Mouse (Mus musculus): ENCODE data around the gene AU022252. TPM values are rescaled to one million over a fixed set of nuclear protein-coding genes. Genes with fewer than 3 reads are reported as not detected.
A peak's percentile ranks its signal among the peaks of the same experiment; 100 is the strongest.

AU022252 gene
- polyA plus RNA-seq, 1 experiment from 2014 or later, result 32.0 TPM

DNA sequence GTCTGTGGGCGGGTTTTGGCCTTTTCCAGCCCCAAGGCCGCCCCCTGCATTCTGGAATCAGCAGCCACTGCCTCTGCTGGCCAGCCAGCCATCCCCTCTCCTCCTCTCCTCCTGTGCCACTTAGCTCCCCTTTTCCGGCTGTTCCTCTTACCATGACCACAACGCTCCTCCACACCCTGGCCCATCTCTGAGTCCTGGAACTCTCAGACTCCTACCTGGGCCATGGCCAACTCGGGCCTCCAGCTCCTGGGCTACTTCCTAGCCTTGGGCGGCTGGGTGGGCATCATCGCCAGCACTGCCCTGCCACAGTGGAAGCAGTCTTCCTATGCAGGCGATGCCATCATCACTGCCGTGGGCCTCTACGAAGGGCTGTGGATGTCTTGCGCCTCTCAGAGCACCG, 22.8 kb upstream of the AU022252 start, which contains the start of gene Cldn19:
Gene Cldn19, plus strand, starts transcription at position 64 of the 400 bp plus-strand sequence.
- no peak within 1 kb of the TSS for H3K9ac ChIP-seq

DNA sequence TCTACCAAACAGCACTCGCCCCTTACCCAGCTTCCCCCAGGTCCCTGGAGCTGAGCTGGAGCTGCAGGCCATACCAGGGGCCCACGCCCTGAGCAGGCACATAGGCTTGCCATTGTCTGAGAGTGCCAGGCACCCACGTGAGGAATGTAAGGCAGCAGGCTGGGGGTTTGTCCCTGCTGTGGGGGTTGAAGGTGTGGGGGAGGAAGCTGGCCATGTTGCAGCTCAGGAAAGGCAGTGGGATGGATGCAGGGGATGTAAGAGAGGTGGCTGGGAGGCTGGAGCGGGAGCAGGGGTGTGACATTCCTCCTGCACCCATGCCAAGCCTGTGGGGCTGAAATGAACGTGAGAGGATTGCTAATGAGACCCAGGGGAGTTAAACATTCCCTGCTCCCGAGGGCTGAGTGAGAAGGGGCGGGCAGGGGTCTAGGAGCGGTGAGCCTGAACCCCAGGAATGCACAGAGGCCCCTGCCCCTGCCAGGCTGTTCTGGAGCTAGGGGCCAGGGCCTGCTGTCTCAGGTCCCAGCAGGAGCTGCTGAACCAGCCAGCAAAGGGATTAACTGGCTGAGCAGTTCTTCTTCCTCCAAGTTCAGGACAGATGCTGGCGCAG, 21.6 kb upstream of the AU022252 start:
- Histone ChIP-seq H3K36me3 (no peaks in the 10 kb centered on the region), H3K9ac (no peak overlapping the region), H3K4me3 (replicated peaks) (no peak overlapping the region), H3K4me1 (peaks cover 20% of the 10 kb centered on the region), H3K4me2 (replicated peaks) (no peak overlapping the region), H3K27ac (replicated peaks) (peak overlapping the region; percentile 60; the same call in 1 of the 2 replicates), H3K27me3 (no peaks in the 10 kb centered on the region), H3K9me3 (replicated peaks) (no peaks in the 10 kb centered on the region)
- ATAC-seq (ENCODE audit: insufficient number of reproducible peaks, low FRiP score, low TSS enrichment, low read depth), result 0 out of 2 replicates have a peak, but pooled peaks have one; percentile 16
- WGBS, result 19% methylated on average over 9 of the region's 9 CpGs

More for the DNA sequence above, 22.8 kb upstream of the AU022252 start, which contains the start of gene Cldn19:
- ATAC-seq (ENCODE audit: insufficient number of reproducible peaks, low FRiP score, low TSS enrichment, low read depth), result no peak
- H3K9me3 ChIP-seq (replicated peaks), result no peaks in the 10 kb centered on the region
- H3K36me3 ChIP-seq, result no peaks in the 10 kb centered on the region
- H3K4me3 ChIP-seq (replicated peaks), result no peak within 1 kb of the TSS
- peaks cover 20% of the 10 kb centered on the region for H3K4me1 ChIP-seq
- peak within 1 kb of the TSS; percentile 60; the same call in 1 of the 2 replicates for H3K27ac ChIP-seq (replicated peaks)
- H3K27me3 ChIP-seq, result no peaks in the 10 kb centered on the region
- WGBS, result 75% methylated on average over 12 of the region's 12 CpGs
- no peak within 1 kb of the TSS for H3K4me2 ChIP-seq (replicated peaks)

DNA sequence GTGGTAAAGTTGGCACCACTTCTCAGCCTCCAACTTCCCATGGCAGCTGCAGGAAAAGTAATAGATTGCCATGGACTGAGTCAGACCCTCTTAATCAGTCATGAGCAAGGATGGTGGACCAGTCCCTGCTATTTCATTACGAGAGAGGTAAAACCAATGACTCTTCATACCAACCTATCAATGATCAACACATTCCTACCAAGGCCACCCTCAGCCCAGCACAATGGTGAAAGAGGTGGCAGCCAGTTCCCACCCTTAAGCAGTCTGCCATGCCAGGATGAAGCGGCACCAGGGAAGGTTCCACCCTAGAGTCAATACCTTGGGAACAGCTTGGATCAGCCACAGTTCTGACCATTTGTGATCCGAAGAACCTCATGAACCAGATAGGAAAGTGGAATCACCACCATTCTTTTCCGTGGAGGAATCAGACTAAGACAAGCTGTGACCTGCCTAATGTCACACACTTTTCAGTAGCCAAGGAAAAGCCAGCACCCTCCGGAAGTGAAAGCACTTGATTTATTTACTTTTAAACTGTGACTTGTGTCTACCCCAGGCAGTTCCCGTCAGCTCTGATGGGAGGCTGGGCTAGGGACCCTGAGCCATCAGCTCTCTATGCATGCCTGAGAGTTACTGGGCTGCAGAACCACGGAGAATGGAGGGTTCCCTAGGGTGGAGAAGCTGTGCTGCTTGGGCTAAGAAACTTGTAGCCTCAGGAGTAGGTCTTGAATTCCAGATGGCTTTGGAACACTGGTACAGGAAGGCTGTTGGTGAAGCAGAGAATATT, 19.7 kb upstream of the AU022252 start:
- no peak overlapping the region for H3K9ac ChIP-seq
- no peaks in the 10 kb centered on the region for H3K9me3 ChIP-seq (replicated peaks)
- no peak for ATAC-seq (ENCODE audit: insufficient number of reproducible peaks, low FRiP score, low TSS enrichment, low read depth)
- no peaks in the 10 kb centered on the region for H3K27me3 ChIP-seq
- H3K36me3 ChIP-seq, result peaks cover 14% of the 10 kb centered on the region; the same call in 1 of the 2 replicates
- H3K4me3 ChIP-seq (replicated peaks), result no peak overlapping the region
- H3K27ac ChIP-seq (replicated peaks), result no peak overlapping the region
- peaks cover 27% of the 10 kb centered on the region for H3K4me1 ChIP-seq
- WGBS, result 57% methylated on average over 7 of the region's 7 CpGs
- no peak overlapping the region for H3K4me2 ChIP-seq (replicated peaks)

DNA sequence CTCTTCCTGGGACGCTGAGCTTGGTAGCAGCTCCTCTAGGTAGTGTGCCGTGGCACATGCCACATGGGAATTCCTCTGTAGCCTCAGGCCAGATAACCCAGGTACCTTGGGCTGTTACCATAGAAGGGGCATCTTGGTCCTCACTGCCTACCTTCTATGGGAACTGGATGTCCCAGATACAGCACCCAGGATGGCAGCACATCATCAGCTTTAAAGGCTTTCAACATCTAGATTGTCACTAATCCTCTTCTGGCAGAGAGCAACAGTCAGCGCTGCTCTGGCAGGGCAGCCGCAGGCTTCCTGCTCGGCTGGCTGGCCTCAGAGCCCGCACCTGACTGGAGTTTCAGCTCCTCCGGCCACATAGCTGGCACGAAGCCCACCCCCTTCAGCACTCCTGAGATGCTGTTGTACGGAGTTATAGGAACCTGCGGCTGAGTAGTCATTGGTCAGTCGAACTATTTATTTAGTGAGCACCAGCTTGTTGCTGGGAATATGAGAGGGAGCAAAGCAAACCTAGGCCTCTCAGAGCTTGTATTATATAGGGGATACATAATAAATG, 16.0 kb upstream of the AU022252 start:
- 70% methylated on average over 11 of the region's 11 CpGs for WGBS
- peaks cover 47% of the 10 kb centered on the region for H3K36me3 ChIP-seq
- ATAC-seq (ENCODE audit: insufficient number of reproducible peaks, low FRiP score, low TSS enrichment, low read depth), result no peak

DNA sequence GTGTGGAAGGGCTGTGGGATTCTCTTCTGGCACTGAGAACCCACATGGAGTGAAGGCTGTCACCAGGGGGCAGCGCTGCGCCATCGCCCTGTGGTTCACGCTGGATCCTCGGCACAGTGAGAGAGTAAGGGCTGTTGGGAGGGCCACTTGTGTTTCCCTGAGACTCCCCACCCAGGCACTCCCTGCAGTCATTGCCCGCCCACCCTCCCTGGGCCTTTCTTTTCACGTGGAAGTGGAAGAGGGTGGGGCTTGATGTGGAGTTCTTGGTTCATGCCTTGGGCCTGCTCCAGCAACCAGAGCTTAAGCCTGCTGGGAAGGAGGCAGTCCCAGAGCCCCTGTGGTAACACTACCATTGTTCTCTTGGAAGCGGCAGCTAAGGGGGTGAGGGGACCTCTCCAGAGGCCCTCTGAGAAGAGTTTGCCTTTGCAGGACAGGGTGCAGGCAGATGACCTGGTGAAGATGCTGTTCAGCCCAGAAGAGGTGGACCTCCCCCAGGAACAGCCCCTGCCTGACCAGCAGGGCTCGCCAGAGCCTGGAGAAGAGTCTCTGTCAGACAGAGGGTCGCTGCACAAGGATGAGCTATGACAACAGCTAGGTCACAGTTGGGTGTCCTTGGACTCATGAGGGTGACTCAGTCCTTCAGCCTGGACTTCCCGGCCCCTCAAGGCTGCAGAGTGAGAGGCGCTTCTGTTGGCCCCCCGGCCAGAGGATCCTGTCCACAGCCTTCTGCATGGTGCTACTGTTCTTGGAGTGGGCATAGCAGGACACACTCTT, 15.1 kb upstream of the AU022252 start:
- Histone ChIP-seq H3K9me3 (replicated peaks) (no peaks in the 10 kb centered on the region), H3K4me2 (replicated peaks) (no peak overlapping the region), H3K36me3 (peaks cover 50% of the 10 kb centered on the region), H3K27me3 (no peaks in the 10 kb centered on the region), H3K9ac (no peak overlapping the region), H3K4me3 (replicated peaks) (no peak overlapping the region), H3K4me1 (peaks cover 14% of the 10 kb centered on the region), H3K27ac (replicated peaks) (peak overlapping the region; percentile 8; the same call in 1 of the 2 replicates)
- peak; percentile 63 for ATAC-seq (ENCODE audit: insufficient number of reproducible peaks, low FRiP score, low TSS enrichment, low read depth)
- WGBS, result 35% methylated on average over 13 of the region's 13 CpGs

More for the DNA sequence above, 16.0 kb upstream of the AU022252 start:
- no peaks in the 10 kb centered on the region for H3K9me3 ChIP-seq (replicated peaks)
- peaks cover 17% of the 10 kb centered on the region for H3K4me1 ChIP-seq
- no peak overlapping the region for H3K4me2 ChIP-seq (replicated peaks)
- H3K27ac ChIP-seq (replicated peaks), result no peak overlapping the region
- no peak overlapping the region for H3K4me3 ChIP-seq (replicated peaks)
- no peak overlapping the region for H3K9ac ChIP-seq
- no peaks in the 10 kb centered on the region for H3K27me3 ChIP-seq

DNA sequence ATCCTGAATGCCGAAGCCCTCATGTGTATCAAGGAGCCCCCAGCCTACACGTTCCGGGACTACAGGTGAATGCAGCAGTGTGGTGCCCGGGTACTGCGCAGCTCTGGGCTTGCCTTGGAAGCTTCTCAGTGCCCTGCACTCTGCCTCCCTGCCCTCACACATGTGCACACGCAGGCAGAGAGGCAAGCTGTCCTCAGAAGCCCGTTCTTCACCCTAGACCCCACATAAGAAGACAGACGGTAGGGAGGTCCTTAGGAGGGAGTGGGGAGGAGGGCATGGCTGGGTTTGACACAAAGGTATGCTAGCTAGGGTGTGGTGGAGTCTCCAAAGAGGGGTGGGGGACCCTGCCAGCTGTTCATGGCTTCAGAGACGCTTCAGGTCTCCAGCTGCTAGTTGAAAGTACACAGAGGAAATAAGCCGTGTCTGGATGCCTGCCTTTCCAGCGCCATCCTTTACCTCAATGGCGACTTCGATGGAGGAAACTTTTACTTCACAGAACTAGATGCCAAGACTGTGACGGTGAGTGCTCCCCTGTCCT, 14.2 kb upstream of the AU022252 start:
- ATAC-seq (ENCODE audit: insufficient number of reproducible peaks, low FRiP score, low TSS enrichment, low read depth), result no peak
- Histone ChIP-seq H3K4me3 (replicated peaks) (no peak overlapping the region), H3K4me1 (peaks cover 14% of the 10 kb centered on the region), H3K9ac (no peak overlapping the region), H3K36me3 (peaks cover 59% of the 10 kb centered on the region), H3K9me3 (replicated peaks) (no peaks in the 10 kb centered on the region), H3K4me2 (replicated peaks) (no peak overlapping the region), H3K27ac (replicated peaks) (no peak overlapping the region), H3K27me3 (no peaks in the 10 kb centered on the region)
- WGBS, result 72% methylated on average over 14 of the region's 14 CpGs

DNA sequence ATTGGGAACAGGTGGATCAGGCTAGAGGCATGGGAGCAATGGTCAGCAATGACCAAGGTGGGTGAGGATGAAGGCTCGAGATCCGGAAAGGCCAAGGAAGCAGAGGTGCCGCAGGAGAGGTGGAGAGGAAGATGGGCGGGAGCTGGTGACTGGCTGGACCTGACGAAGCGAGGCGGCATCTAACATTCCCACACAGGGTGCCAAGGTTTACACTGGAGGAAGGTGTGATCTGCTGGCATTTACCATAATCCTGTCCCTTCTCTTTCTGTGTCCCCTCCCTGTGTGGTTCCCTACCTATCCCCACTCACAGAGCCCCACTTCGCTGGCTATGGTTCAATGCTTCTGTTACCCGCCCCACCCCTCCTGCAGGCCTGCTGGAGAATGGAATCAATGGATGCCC, 13.4 kb upstream of the AU022252 start:
- H3K4me3 ChIP-seq (replicated peaks), result no peak overlapping the region
- whole genome bisulfite sequencing, result 91% methylated on average over 9 of the region's 9 CpGs
- peaks cover 14% of the 10 kb centered on the region for H3K4me1 ChIP-seq
- H3K27ac ChIP-seq (replicated peaks), result no peak overlapping the region
- H3K9me3 ChIP-seq (replicated peaks), result no peaks in the 10 kb centered on the region
- ATAC-seq (ENCODE audit: insufficient number of reproducible peaks, low FRiP score, low TSS enrichment, low read depth), result no peak
- H3K4me2 ChIP-seq (replicated peaks), result no peak overlapping the region
- H3K36me3 ChIP-seq, result peaks cover 67% of the 10 kb centered on the region
- no peak overlapping the region for H3K9ac ChIP-seq
- H3K27me3 ChIP-seq, result no peaks in the 10 kb centered on the region

DNA sequence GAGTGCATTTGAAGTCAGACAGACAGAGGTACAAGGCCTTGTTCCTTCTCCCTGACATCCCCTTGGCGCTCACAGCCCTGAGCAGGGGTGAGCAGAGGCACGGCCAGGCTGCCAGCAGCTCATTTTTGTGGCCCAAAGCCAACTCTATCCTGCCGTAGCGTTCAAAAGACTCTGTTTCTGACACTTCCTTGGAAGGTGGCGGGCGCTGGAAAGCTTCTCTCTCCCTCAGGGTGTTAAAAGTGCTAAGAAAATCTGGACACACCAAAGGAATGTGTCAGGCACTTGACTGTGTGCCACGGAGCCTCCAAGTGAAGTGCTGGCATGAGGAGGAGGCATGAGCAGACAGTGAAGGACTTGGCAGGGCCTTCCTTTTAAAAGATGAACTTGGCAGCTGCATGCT, 13.0 kb upstream of the AU022252 start:
- Histone ChIP-seq H3K4me1 (peaks cover 14% of the 10 kb centered on the region), H3K9me3 (replicated peaks) (no peaks in the 10 kb centered on the region), H3K9ac (no peak overlapping the region), H3K36me3 (peaks cover 71% of the 10 kb centered on the region), H3K27me3 (no peaks in the 10 kb centered on the region), H3K4me2 (replicated peaks) (no peak overlapping the region), H3K4me3 (replicated peaks) (no peak overlapping the region), H3K27ac (replicated peaks) (no peak overlapping the region)
- ATAC-seq (ENCODE audit: insufficient number of reproducible peaks, low FRiP score, low TSS enrichment, low read depth), result no peak
- 60% methylated on average over 7 of the region's 7 CpGs for WGBS

DNA sequence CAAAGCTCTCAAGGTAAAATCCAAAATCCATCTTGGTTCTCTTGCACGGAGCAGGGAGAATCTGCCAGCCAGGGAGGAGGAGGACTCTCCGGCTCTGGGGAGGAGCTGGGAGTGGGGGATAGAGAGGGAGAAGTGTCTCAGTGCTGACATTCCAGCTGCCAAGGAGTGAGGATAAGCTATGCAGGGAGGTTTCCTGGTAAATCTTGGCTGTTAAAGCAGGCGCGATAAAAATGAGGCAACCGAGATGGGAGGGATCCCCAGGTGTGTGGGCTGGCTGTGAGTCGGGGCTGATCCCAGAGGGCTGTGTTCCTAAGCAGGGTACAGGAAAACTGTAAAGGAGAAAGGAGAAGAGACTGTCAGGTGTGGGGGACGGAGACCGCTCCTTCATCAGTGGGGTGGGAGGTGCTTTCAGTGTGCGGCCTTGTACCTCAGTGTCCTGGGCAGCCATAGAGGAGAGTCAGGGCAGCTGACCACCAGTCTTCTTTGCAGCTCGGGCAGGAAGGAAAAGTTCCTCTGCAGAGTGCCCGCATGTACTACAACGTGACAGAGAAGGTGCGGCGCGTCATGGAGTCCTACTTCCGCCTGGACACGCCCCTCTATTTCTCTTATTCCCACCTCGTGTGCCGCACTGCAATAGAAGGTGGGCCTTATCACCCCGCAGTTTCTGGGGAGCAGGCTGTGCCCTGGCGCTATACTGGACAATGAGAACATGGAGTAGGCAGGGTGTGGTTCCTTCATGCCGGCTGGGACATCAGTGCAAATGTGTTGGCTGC, 12.1 kb upstream of the AU022252 start:
- no peak for ATAC-seq (ENCODE audit: insufficient number of reproducible peaks, low FRiP score, low TSS enrichment, low read depth)
- no peak overlapping the region for H3K4me2 ChIP-seq (replicated peaks)
- no peak overlapping the region for H3K27ac ChIP-seq (replicated peaks)
- H3K9me3 ChIP-seq (replicated peaks), result no peaks in the 10 kb centered on the region
- peaks cover 71% of the 10 kb centered on the region for H3K36me3 ChIP-seq
- no peak overlapping the region for H3K9ac ChIP-seq
- no peaks in the 10 kb centered on the region for H3K27me3 ChIP-seq
- no peak overlapping the region for H3K4me3 ChIP-seq (replicated peaks)
- 77% methylated on average over 22 of the region's 22 CpGs for WGBS
- H3K4me1 ChIP-seq, result peaks cover 15% of the 10 kb centered on the region

DNA sequence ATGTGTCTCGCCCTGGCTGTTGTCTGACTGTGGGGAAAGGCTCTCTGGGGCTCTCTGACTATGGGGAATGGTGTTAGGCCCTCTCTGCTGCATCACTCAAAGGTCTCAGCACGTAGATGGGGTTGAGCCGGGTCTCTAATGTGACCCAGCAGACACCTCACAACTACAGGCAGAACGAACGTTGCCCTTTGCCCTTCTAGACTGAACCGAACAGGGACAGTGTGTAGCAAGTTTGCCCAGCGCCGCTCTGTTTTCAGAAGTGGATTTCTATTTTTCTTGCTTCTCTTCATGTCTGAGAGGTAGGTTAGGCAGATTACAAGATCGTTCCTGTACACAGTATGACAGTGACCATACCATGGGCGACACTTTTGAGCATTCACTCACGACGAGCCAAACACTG, 10.1 kb upstream of the AU022252 start:
- H3K36me3 ChIP-seq, result peaks cover 63% of the 10 kb centered on the region
- H3K4me1 ChIP-seq, result peaks cover 19% of the 10 kb centered on the region
- H3K9me3 ChIP-seq (replicated peaks), result no peaks in the 10 kb centered on the region
- H3K27me3 ChIP-seq, result no peaks in the 10 kb centered on the region
- H3K27ac ChIP-seq (replicated peaks), result no peak overlapping the region
- no peak overlapping the region for H3K4me3 ChIP-seq (replicated peaks)
- no peak for ATAC-seq (ENCODE audit: insufficient number of reproducible peaks, low FRiP score, low TSS enrichment, low read depth)
- 89% methylated on average over 12 of the region's 12 CpGs for WGBS
- no peak overlapping the region for H3K9ac ChIP-seq
- no peak overlapping the region for H3K4me2 ChIP-seq (replicated peaks)
